Mouse (Mus musculus): ENCODE results near the gene Plxdc1.

- no peak for TF ChIP-seq CTCF (IDR thresholded peaks at IDR 0.05; ENCODE audit: low read depth, low read length)
- no peak for TF ChIP-seq TAL1 (conservative IDR thresholded peaks at IDR 0.05; ENCODE audit: low read depth, low read length)
- TF ChIP-seq POLR2AphosphoS5 (IDR thresholded peaks at IDR 0.05; ENCODE audit: insufficient replicate concordance, low read depth, low read length), result no peak
- TF ChIP-seq GATA1 (IDR thresholded peaks at IDR 0.05; ENCODE audit: borderline replicate concordance, low read length), result no peak
Measured at GRCm38 (mm10) chr11:97923639-97924038, 62.6 kb downstream of the Plxdc1 start.

Measured in G1E (cell line).